Mouse (Mus musculus): ENCODE measurements around the gene Kcnk3.

DNA sequence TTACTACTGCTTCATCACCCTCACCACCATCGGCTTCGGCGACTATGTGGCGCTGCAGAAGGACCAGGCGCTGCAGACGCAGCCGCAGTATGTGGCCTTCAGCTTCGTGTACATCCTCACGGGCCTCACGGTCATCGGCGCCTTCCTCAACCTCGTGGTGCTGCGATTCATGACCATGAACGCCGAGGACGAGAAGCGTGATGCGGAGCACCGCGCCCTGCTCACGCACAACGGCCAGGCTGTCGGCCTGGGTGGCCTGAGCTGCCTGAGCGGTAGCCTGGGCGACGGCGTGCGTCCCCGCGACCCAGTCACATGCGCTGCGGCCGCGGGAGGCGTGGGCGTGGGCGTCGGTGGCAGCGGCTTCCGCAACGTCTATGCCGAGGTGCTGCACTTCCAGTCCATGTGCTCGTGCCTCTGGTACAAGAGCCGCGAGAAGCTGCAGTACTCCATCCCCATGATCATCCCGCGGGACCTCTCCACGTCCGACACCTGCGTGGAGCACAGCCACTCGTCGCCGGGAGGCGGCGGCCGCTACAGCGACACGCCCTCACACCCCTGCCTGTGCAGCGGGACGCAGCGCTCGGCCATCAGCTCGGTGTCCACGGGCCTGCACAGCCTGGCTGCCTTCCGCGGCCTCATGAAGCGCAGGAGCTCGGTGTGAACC lies 34.3 kb downstream of the Kcnk3 start:
- TF ChIP-seq TAL1 (IDR thresholded peaks at IDR 0.05; ENCODE audit: low read length) (no peak), GATA1 (IDR thresholded peaks at IDR 0.05; ENCODE audit: low read length) (no peak)
